Mouse (Mus musculus): ENCODE data around the gene Rbks.
"Not testable (repeated sequence)": the region's sequence is repeated elsewhere in the genome, so short reads cannot be mapped to it uniquely, and the experiment has no call there.

Gene Rbks

GRCm38 (mm10) chr5:31673431-31673830 lies 24.0 kb downstream of the Rbks start:
- DNase-seq = no peak

DNA sequence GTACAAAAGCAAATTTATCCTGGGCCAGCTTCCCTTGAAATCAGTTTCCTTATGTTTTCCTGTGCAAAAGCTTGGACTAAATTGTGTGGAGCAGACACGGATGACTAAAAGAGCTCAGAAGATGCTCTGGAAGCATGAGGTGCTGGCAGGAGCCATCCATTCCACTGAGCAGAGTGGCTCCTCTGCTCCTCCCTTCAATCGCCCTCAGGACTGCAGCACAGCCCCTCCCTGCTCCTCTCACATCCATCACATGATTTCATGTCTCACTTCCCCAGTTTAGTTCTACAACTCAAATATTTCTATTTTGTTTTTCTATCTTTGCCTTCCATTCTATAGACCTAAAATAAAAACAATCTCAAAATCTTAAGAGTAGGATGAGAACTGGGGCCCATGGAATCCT lies 26.3 kb downstream of the Rbks start:
- DNase-seq = no peak

DNA sequence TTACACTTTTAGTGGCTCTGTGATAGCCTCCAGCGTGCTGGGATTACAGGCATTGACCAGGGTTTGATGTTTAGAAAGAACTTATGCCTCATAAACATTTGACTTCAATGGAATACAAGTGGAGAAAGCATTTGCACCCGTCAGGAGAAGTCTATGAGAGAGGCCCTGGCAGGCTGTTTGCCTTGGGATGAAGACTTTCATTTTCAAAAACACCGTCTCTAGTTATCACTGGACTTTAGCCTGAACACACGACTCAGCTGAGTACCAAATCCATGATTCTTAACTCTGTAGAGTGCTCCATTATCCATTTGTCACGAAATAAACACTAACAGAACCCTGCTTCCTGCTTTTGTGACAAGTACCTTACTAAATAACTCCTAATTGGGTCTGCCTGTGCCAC lies 27.4 kb downstream of the Rbks start:
- DNase-seq = no peak

DNA sequence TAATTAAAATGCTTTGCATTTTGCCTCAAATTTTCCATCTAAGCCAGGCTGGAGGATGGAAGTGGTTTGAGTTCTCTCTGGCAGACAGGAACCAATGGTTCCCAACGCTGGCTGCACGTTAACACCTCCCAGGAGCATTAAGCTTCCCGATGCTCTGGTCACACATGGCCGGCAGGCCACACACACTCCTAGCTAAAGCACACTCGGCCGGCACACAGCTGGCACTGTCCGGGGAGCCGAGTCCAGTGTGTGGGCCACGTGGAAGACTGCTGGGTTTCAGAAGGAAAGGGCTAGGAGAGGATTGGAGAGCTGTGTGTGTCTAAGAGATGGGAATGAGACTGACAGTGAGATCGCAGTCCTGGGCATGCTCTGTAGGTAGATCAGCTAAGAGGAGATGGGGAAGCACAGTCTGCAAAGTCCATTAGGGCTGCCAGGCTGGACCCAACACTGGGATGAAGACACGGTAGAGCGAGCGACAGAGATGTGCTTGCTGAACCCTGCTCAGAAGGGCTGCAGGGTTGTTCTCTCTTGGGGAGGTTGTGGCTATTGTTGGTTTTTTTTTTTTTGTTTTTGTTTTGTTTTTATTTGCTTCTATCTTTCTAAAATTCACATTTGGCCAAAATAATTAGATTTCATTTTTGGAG lies 29.0 kb downstream of the Rbks start:
- no peak for DNase-seq

GRCm38 (mm10) chr5:31666176-31666575 lies 31.3 kb downstream of the Rbks start:
- DNase-seq = no peak

GRCm38 (mm10) chr5:31655688-31656190 lies 41.7 kb downstream of the Rbks start:
- no peak for DNase-seq

- no peak for DNase-seq
These were observed 46.7 kb downstream of the Rbks start for GRCm38 (mm10) chr5:31650518-31651288.

DNA sequence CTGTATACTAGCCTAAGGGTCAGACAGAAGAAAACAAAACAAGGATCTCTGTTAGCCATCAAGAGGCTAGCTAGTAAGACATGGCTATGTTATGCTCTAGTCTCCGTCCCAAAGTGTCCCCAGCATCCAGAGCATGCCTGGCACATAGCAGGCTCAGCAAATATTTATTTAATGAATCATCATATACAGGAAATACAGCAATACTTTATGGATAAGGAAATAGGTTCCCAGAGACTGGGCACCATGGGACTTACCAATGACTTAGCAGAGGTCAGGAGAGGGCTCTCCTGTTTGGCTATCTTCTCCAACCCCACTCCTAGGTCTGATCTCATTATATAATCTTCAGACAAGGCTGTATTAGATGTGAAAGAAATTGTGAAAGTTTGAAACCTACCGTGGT lies 50.1 kb downstream of the Rbks start:
- DNase-seq = no peak

DNA sequence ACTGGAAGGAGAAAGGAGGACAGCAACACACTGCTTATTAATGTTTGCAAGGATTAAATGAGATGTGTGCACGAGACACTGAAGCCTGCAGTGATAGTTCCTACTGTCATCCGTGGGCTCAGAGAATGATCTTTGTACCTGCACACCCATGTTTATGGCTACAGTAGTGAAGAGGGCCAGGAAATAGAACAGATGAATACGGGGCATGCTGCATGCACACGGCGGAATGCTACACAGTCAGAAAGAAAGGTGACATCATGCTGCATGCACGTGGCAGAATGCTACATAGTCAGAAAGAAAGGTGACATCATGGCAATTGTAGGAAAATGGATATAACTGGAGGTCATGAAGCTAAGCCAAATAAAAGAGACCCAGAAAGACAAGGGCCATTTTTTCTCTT lies 50.9 kb downstream of the Rbks start:
- no peak for DNase-seq

- no peak for DNase-seq
These were observed 51.6 kb downstream of the Rbks start for GRCm38 (mm10) chr5:31645798-31646197.

DNA sequence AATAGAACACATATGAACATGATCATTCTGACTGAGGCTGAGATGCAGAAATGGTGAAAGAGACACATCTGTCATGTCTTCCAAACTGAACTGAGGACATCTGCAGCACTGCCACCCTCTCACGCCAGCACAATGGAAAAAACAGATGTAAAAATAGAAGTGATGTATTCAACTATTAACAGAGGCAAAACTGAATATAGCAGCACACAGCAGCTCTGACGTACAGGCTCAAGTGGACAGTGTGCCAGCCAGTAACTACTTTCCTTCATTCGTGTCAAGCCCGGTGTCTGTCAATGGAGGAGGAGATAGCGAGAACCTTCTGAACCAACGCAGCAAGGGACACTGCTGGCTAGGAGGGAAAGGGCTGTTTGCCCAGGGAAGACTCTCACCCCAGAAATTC lies 52.6 kb downstream of the Rbks start:
- no peak for DNase-seq

- DNase-seq = no peak
These were observed 53.2 kb downstream of the Rbks start for GRCm38 (mm10) chr5:31644272-31644671.

DNA sequence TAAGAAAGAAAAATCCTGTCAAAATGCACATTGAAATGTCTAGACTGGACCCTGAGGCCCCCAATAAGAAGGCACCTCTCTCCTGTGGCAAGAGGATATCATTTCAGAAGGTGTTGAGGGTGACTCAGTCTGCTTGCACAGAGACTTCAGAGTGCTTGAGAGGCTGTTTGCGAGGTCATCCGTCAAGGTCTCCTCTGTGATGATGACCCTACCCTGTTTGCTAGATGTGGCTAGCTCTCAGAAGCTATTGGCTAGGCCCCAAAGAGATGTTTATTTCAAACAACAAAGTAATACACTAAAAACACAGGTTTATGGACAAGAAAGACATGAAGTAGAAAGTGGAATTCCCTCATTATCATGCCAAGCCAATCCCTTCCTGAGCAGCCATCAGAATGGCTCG lies 55.1 kb downstream of the Rbks start:
- DNase-seq = no peak

GRCm38 (mm10) chr5:31640542-31640941 lies 56.9 kb downstream of the Rbks start:
- DNase-seq = no peak

DNA sequence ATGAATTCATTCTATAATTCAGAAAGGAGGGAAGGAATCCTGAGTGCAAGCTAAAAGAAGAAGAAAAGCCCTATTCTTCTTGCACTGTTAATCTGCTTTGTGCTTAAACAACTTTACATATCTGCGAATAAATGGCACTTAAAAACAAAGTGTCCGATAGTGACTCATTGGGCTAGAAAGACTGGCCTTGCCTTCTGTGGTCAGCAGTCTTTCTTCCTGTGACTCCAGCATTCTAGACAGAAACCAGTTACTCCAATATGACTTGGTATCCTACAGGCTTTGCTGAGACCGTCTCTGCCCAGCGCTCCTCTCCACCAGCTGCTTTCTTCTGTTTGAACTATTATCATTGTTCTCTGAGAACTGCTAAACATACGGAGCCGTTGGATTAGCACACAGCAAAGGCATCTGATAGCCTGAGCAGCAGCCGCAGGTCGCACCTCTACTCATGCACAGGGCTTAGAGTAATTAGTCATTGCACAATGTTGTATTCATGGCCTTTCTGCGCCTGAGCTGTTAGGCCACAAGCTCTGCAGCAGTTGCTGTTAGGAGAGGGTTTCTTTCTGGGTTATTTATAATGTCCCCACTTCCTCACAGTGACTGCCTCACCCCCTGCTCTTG lies 60.7 kb downstream of the Rbks start:
- DNase-seq = no peak

DNA sequence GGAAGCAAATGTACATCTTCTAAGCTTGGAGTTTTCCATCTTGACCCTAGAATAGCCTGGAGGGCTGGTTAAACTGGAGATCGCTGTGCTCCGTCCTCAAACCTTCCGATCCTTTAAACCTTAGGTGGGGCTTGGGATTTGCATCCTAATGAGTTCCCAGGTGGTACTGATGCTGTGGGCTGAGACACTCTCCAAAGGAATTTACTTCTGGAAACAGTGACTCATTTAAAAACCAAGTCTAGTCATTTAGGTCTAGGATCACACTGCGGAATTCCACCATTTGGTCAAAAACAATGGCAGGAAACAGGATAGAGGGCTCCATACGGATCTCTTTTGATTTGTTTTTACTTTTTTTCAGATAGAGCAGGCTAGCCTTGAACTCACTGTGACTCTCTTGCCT lies 62.7 kb downstream of the Rbks start:
- DNase-seq = no peak

GRCm38 (mm10) chr5:31634161-31634560 lies 63.3 kb downstream of the Rbks start:
- DNase-seq = no peak

DNA sequence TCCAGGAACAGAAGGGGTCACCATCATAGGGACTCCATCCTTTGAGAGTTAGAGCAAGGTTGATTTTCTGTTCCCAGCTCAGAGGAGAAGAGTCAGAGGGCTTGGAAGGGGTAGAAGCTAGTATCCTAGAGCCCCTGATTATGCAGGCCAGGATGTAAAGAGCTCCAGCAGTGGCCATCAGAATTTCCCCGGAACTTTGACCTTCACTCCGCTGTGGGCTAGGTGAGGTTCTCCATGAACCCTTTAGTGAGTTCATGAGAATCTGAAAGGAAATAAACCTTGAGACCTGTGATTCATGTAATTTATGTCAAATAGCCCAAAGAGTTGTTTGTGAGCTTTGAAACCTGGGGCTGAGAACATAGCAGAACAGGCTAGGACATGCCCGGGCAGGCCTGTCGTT lies 66.3 kb downstream of the Rbks start:
- not testable (repeated sequence) for DNase-seq

- DNase-seq = no peak
These were observed 67.4 kb downstream of the Rbks start for GRCm38 (mm10) chr5:31630064-31630463.

DNA sequence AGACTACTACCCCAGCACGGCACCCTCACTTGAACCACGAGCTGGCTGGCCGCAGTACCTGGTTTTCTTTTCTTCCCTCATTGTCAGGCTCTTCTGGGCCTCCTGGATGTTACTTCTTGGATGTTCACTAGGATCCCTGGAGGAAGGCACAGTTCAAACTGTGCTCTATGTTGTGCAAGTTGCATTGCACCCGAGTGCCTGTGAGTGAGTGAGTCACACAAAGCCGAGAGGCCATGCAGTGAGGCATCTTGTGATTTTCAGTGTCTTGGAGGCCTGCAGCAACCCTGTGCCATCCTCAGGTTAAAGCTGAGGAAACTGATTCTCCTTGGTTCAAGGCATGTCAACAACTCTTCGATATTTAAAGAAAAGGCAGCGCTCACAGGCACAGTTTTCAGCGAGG lies 68.9 kb downstream of the Rbks start:
- no peak for DNase-seq

- no peak for DNase-seq
These were observed 69.6 kb downstream of the Rbks start for GRCm38 (mm10) chr5:31627562-31628526.

DNA sequence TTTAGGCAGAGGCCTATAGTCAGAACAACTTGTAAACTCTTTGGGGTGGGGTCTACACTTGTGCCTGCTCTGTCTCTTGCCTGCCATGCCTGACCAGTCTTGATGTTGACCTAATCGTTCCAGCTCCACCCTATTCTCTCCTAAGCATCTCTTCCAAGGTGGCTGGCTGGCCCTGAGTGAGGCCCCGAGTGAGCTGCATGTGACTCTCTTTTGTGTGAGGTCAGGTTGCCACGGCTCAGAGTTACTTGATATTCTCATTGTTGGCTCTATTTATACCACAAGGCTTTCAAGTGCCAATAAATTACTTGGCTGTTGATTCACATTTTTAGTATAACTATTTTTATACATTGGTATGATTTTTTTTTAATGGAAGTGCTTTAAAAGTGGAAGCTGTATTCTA lies 70.3 kb downstream of the Rbks start:
- DNase-seq = no peak

GRCm38 (mm10) chr5:31620326-31620725 lies 77.1 kb downstream of the Rbks start:
- no peak for DNase-seq

Measured in spleen, adult 18-20 months (tissue).